Mouse (Mus musculus): ENCODE measurements around the gene Ppp1r9a.

Gene Ppp1r9a

DNA sequence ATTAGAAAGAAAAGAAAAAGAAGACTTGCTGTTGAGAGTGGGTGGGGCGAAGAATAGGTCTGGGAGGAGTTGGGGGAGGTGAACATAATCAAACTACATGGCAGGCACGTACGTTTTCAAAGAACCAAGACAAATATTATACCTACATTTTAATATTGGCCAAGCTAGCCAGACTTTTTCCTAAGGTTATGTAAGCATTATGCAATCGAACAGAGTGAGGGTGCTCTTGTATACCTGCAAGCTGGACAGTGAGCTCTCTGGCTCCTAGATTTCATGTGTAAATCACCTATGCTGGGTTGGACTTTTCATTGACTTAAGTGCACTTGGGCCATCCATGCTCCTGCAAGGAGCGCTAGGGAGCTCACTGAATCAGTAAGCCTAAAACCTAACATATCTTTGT lies 295.9 kb downstream of the Ppp1r9a start:
- no peak for DNase-seq (ENCODE audit: low spot score in 2 of 2)

GRCm38 (mm10) chr6:5199376-5199905 lies 296.7 kb downstream of the Ppp1r9a start:
- no peak for DNase-seq (ENCODE audit: low spot score in 2 of 2)

GRCm38 (mm10) chr6:5199916-5200315 lies 297.2 kb downstream of the Ppp1r9a start:
- no peak for DNase-seq (ENCODE audit: low spot score in 2 of 2)

DNA sequence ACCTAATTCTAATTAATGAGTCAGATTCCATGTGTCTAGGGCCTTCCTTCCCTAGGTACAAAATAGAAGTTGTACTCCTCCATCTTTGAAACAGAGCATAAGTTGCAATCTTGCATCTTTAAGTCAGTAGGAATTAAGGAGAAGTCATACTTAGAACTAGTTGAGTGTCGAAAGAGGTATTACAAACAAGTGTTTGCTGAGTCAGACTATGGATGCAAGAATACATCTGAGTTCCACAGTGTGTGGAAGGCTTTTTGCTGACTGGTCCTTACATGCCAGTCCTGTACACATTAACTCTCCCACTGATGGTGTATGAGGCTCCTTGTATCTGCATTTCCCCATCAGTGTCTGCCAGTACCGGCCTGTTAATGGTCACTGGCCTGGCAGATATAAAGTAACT lies 305.1 kb downstream of the Ppp1r9a start:
- DNase-seq (ENCODE audit: low spot score in 2 of 2) = no peak
